Mouse (Mus musculus) embryonic facial prominence, embryonic 11.5 days (tissue): Measurements from ENCODE around the gene Rpl32. TPM values are rescaled to one million over a fixed set of nuclear protein-coding genes. Genes with fewer than 3 reads are reported as not detected.

Source experiments
- ATAC-seq: fragments of 200-750 bp; cut with Nextera tagmentation; replicated peaks from 2 replicates; pipeline ENCODE4 v1.8.0; 2017; ENCODE audit warnings: low read depth; ENCODE audit not compliant: insufficient number of reproducible peaks, low FRiP score, low TSS enrichment
- DNase-seq: peaks from one replicate; pipeline ENCODE4 v3.0.0-alpha.2; 2015; ENCODE audit warnings: low spot score
- H3K27ac ChIP-seq: fragments of 300-500 bp; sonication (generic); replicated peaks from 2 replicates; pipeline ENCODE4 v1.5.1; 2014; ENCODE audit warnings: mild to moderate bottlenecking, low read depth, low read length, control low read depth
- H3K27me3 ChIP-seq: fragments of 300-500 bp; sonication (generic); 2 replicates; pipeline ENCODE4 v1.6.1; 2014; ENCODE audit warnings: mild to moderate bottlenecking, low read length, moderate library complexity, mixed read lengths; ENCODE audit not compliant: control insufficient read depth, insufficient read depth
- H3K36me3 ChIP-seq: fragments of 300-500 bp; sonication (generic); replicated peaks from 2 replicates; pipeline ENCODE4 v1.6.1; 2014; ENCODE audit warnings: low read depth, mild to moderate bottlenecking, low read length, moderate library complexity, mixed read lengths; ENCODE audit not compliant: control insufficient read depth, insufficient read depth
- H3K4me1 ChIP-seq: fragments of 300-500 bp; sonication (generic); 2 replicates; pipeline ENCODE4 v1.6.1; 2014; ENCODE audit warnings: low read length, mixed read lengths; ENCODE audit not compliant: control insufficient read depth, insufficient read depth
- H3K4me2 ChIP-seq: fragments of 300-500 bp; sonication (generic); 2 replicates; pipeline ENCODE4 v1.6.1; 2014; ENCODE audit warnings: low read depth, mild to moderate bottlenecking, control low read depth, low read length, moderate library complexity
- H3K4me3 ChIP-seq: fragments of 300-500 bp; sonication (generic); 2 replicates; pipeline ENCODE4 v1.5.1; 2014; ENCODE audit warnings: low read depth, low read length, control low read depth
- H3K9ac ChIP-seq: fragments of 300-500 bp; sonication (generic); replicated peaks from 2 replicates; pipeline ENCODE4 v1.6.1; 2014; ENCODE audit warnings: mild to moderate bottlenecking, control low read depth, low read length
- H3K9me3 ChIP-seq: fragments of 300-500 bp; sonication (generic); replicated peaks from 2 replicates; pipeline ENCODE4 v1.6.1; 2016; ENCODE audit warnings: mild to moderate bottlenecking, low read length, inconsistent platforms, mixed read lengths; ENCODE audit not compliant: control insufficient read depth
- WGBS: fragments of 180-500 bp; shearing (Covaris S2); extraction: QIAGEN DNeasy Blood & Tissue Kit; methylation state at CpG from one replicate; pipeline ENCODE4 v1.1.7; 2014; 5-methylcytosine and 5-hydroxymethylcytosine counted together
- microRNA-seq: library from miRNA; unstranded; fragments of <30 nt; microRNA quantifications from one replicate; pipeline ENCODE4, GENCODE M21; 2016; ENCODE audit warnings: borderline number of aligned reads
- polyA plus RNA-seq: library from polyadenylated mRNA; unstranded; fragments of >200 nt; fragmentation: Nextera tagmentation; extraction: Ambion mirVana; gene quantifications from 2 replicates; pipeline ENCODE4 v1.2.1, GENCODE M21; 2014

Rpl32 gene
- polyA plus RNA-seq, 1 experiment from 2014 or later: 2,207 TPM

- no peak overlapping the region for H3K9ac ChIP-seq
- 62% methylated on average over 9 of the region's 9 CpGs for WGBS
- H3K27ac ChIP-seq: no peak overlapping the region
- DNase-seq (no peak), ATAC-seq (no peak)
- no peak overlapping the region for H3K4me2 ChIP-seq
- no peaks in the 10 kb centered on the region for H3K36me3 ChIP-seq
- H3K4me3 ChIP-seq: no peak overlapping the region
- H3K4me1 ChIP-seq: peaks cover 7% of the 10 kb centered on the region
- H3K27me3 ChIP-seq: no peaks in the 10 kb centered on the region
- no peaks in the 10 kb centered on the region for H3K9me3 ChIP-seq
These were observed 49.5 kb downstream of the Rpl32 start for GRCm38 (mm10) chr6:115758981-115759435.

- WGBS: 85% methylated on average over 7 of the region's 7 CpGs
- Histone ChIP-seq H3K4me3 (no peak overlapping the region), H3K4me2 (no peak overlapping the region), H3K27me3 (no peaks in the 10 kb centered on the region), H3K4me1 (no peaks in the 10 kb centered on the region), H3K36me3 (no peaks in the 10 kb centered on the region), H3K9ac (no peak overlapping the region), H3K27ac (no peak overlapping the region), H3K9me3 (no peaks in the 10 kb centered on the region)
- ATAC-seq (no peak), DNase-seq (no peak)
These were observed 53.0 kb downstream of the Rpl32 start for GRCm38 (mm10) chr6:115755536-115755935.

Small RNAs within 50 kb of the gene (microRNA-seq; reads per million reads assigned to microRNA genes)
- gene Mir7660: not detected

Other genes with a start within 250 kb of the Rpl32 start
- 0.31 and 0.38 TPM in 2 replicates for gene Mkrn2os, start 216.2 kb downstream of the Rpl32 start, polyA plus RNA-seq
- gene Mkrn2, start 206.8 kb downstream of the Rpl32 start, polyA plus RNA-seq: 28.1 and 28.5 TPM in 2 replicates
- gene Raf1, start 132.1 kb downstream of the Rpl32 start, polyA plus RNA-seq: 124 and 131 TPM in 2 replicates
- 2.0 and 3.3 TPM in 2 replicates for gene Tmem40, start 46.3 kb downstream of the Rpl32 start, polyA plus RNA-seq
- 36.2 and 39.1 TPM in 2 replicates for gene Cand2, start 34.2 kb downstream of the Rpl32 start, polyA plus RNA-seq
- 0.39 and 1.5 TPM in 2 replicates for gene Efcab12, start 29.7 kb upstream of the Rpl32 start, polyA plus RNA-seq
- 22.5 and 24.8 TPM in 2 replicates for gene Mbd4, start 44.6 kb upstream of the Rpl32 start, polyA plus RNA-seq
- 25.1 and 27.2 TPM in 2 replicates for gene Ift122, start 44.7 kb upstream of the Rpl32 start, polyA plus RNA-seq
- gene Rho, start 123.0 kb upstream of the Rpl32 start, polyA plus RNA-seq: 0.14 TPM in 1 of 2 replicates, not detected in the other
- gene H1foo, start 136.2 kb upstream of the Rpl32 start, polyA plus RNA-seq: not detected in 2 replicates
- 19.1 and 20.3 TPM in 2 replicates for gene Plxnd1, start 186.3 kb upstream of the Rpl32 start, polyA plus RNA-seq